In genomic region chr1:172649396-172649795, GRCm38 (mm10) we compare ENCODE assay signal across 30 mouse cellular contexts. TPM values are rescaled to one million over a fixed set of nuclear protein-coding genes. Genes with fewer than 3 reads are reported as not detected.
DNase-seq lines count a peak whose midpoint lies in the region; ATAC-seq and TF ChIP-seq lines count a peak whose summit lies in the region.
"Had no signal": no experiment of that assay in that cellular context is flagged by ENCODE, and none has a peak within 500 bp of the region (broad histone marks: within the 10 kb centered on the region; RNA-seq: fewer than 3 reads in every experiment).

No protein-coding gene starts in this region.

- H3K4me2 ChIP-seq in heart, embryonic 12.5 days: no peak overlapping the region
- H3K4me2 ChIP-seq: forebrain, embryonic 13.5 days; hindbrain, embryonic 14.5 days had no signal

- peak overlapping the region; percentile 78 for H3K27ac ChIP-seq in gastrocnemius, adult 2 months
- H3K27ac ChIP-seq in heart, embryonic 12.5 days (ENCODE audit: poor library complexity, severe bottlenecking): peak overlapping the region; percentile 25; the same call in 1 of the 2 replicates
- H3K27ac ChIP-seq in left cerebral cortex, adult 2 months: no peak overlapping the region
- H3K27ac ChIP-seq: forebrain, embryonic 10.5 days; forebrain, embryonic 13.5 days; heart, adult 2 months; hindbrain, embryonic 14.5 days; hindbrain, postnatal 0 days had no signal

- H3K27me3 ChIP-seq in heart, embryonic 12.5 days (replicated peaks): no peaks in the 10 kb centered on the region
- H3K27me3 ChIP-seq: forebrain, embryonic 13.5 days had no signal

- DNase-seq in gastrocnemius, adult 2 months: no peak
- no peak for DNase-seq in gastrocnemius, adult 18-20 months (ENCODE audit: low spot score)
- no peak for DNase-seq in heart, adult 8-10 months (ENCODE audit: low spot score)
- DNase-seq in left cerebral cortex, adult 2 months (ENCODE audit: extremely low spot score in 1 of 2, low spot score in 2 of 2): peak; percentile 0 to 2
- DNase-seq in left cerebral cortex, adult 9 months (ENCODE audit: low spot score in 2 of 2): no peak
- no peak for DNase-seq in kidney, adult 18-20 months
- DNase-seq: adrenal gland, adult 8-10 months; adrenal gland, postnatal 25 days; cerebellum, adult 11-12 months; cerebellum, adult 8-10 months; cerebellum, postnatal 10 days; cerebellum, postnatal 36 days; gastrocnemius, postnatal 25 days; heart, adult 2 months had no signal

- no peak for ATAC-seq in heart, embryonic 12.5 days (ENCODE audit: insufficient number of reproducible peaks, low FRiP score)
- ATAC-seq: activated CD4-positive, CD25-positive, alpha-beta regulatory T cell, adult 4 months; forebrain, embryonic 13.5 days; forebrain, embryonic 16.5 days; hindbrain, postnatal 0 days; inflammation-experienced regulatory T-cells, adult 6 months; intestine, embryonic 16.5 days had no signal

- intact Hi-C loops in gastrocnemius, adult 2 months (cut with DNase I): no loop called here
- intact Hi-C loops in left cerebral cortex, adult 2 months (cut with DNase I): no loop called here

- no peak for TF ChIP-seq CTCF in gastrocnemius, adult 2 months (IDR thresholded peaks at IDR 0.05)
- no peak for TF ChIP-seq CTCF in left cerebral cortex, adult 2 months (IDR thresholded peaks at IDR 0.05)

- no peaks in the 10 kb centered on the region for H3K9me3 ChIP-seq in heart, embryonic 12.5 days (replicated peaks)
- H3K9me3 ChIP-seq: forebrain, embryonic 10.5 days; forebrain, embryonic 13.5 days had no signal

- peaks cover 31% of the 10 kb centered on the region for H3K4me1 ChIP-seq in heart, embryonic 12.5 days (replicated peaks)
- H3K4me1 ChIP-seq: forebrain, embryonic 13.5 days had no signal

- no peak overlapping the region for H3K9ac ChIP-seq in heart, embryonic 12.5 days
- H3K9ac ChIP-seq: forebrain, embryonic 13.5 days; hindbrain, embryonic 14.5 days had no signal

- H3K4me3 ChIP-seq in gastrocnemius, adult 2 months: no peak overlapping the region
- H3K4me3 ChIP-seq in heart, embryonic 12.5 days: no peak overlapping the region
- H3K4me3 ChIP-seq in left cerebral cortex, adult 2 months: no peak overlapping the region
- H3K4me3 ChIP-seq: forebrain, embryonic 10.5 days; forebrain, embryonic 13.5 days; heart, adult 2 months had no signal

- H3K36me3 ChIP-seq in heart, embryonic 12.5 days: no peaks in the 10 kb centered on the region
- H3K36me3 ChIP-seq: forebrain, embryonic 10.5 days had no signal

- WGBS in heart, embryonic 12.5 days: 42% methylated on average over 9 of the region's 9 CpGs

RNA-seq across cellular contexts. Expression of gene Dusp23, which starts 16.6 kb away (rescaled TPM):
- total RNA-seq in gastrocnemius, adult 2 months (2021): 10 to 100 TPM; 32.4 to 33.4 TPM
- total RNA-seq in gastrocnemius, adult 18-20 months (2021): 10 to 100 TPM; 29.9 to 35.1 TPM
- polyA plus RNA-seq in heart, embryonic 12.5 days (2016; fragmentation: Nextera tagmentation; extraction: Ambion mirVana): 11.3 and 11.6 TPM in 2 replicates
- total RNA-seq in heart, adult 8-10 months (2022): 10 to 100 TPM in 3 of 4 experiments, 1 to 10 TPM in 1; 8.5 to 14.0 (median 11.5) TPM
- total RNA-seq in left cerebral cortex, adult 2 months (2021): 1 to 10 TPM; 4.4 to 5.7 TPM

RNA-seq across cellular contexts. Expression of gene Fcrl6, which starts 47.0 kb away (rescaled TPM):
- total RNA-seq in gastrocnemius, adult 2 months (2021): not detected
- total RNA-seq in gastrocnemius, adult 18-20 months (2021): not detected
- not detected in 2 replicates for polyA plus RNA-seq in heart, embryonic 12.5 days (2016; fragmentation: Nextera tagmentation; extraction: Ambion mirVana)
- total RNA-seq in heart, adult 8-10 months (2022): not detected
- total RNA-seq in left cerebral cortex, adult 2 months (2021): not detected
- total RNA-seq: adrenal gland, adult 8-10 months; adrenal gland, postnatal 25 days; ES-E14; gastrocnemius, adult 8-10 months; gastrocnemius, postnatal 25 days; heart, adult 2 months; heart, postnatal 25 days; hindbrain, postnatal 0 days had no signal
- polyA plus RNA-seq: activated CD4-positive, CD25-positive, alpha-beta regulatory T cell, adult 4 months; forebrain, embryonic 13.5 days; forebrain, embryonic 16.5 days; heart, adult 2 months; heart, postnatal 0 days; hindbrain, postnatal 0 days; intestine, embryonic 16.5 days had no signal

RNA-seq across cellular contexts. Expression of gene Crp, which starts 48.5 kb away (rescaled TPM):
- under 1 TPM in 1 of 2 experiments, not detected in 1; 0.14 TPM for total RNA-seq in gastrocnemius, adult 2 months (2021)
- not detected for total RNA-seq in gastrocnemius, adult 18-20 months (2021)
- 0.10 TPM in 1 of 2 replicates, not detected in the other for polyA plus RNA-seq in heart, embryonic 12.5 days (2016; fragmentation: Nextera tagmentation; extraction: Ambion mirVana)
- not detected for total RNA-seq in heart, adult 8-10 months (2022)
- not detected for total RNA-seq in left cerebral cortex, adult 2 months (2021)
- total RNA-seq: adrenal gland, postnatal 25 days; ES-E14; gastrocnemius, postnatal 25 days; heart, adult 2 months; heart, postnatal 25 days; hindbrain, postnatal 0 days had no signal
- polyA plus RNA-seq: activated CD4-positive, CD25-positive, alpha-beta regulatory T cell, adult 4 months; embryonic facial prominence, embryonic 11.5 days; embryonic facial prominence, embryonic 14.5 days; forebrain, embryonic 10.5 days; forebrain, embryonic 13.5 days; forebrain, embryonic 16.5 days; heart, adult 2 months; heart, postnatal 0 days; hindbrain, embryonic 11.5 days; inflammation-experienced regulatory T-cells, adult 6 months had no signal

RNA-seq across cellular contexts. Expression of gene Slamf8, which starts 59.0 kb away (rescaled TPM):
- total RNA-seq in gastrocnemius, adult 2 months (2021): under 1 TPM in 1 of 2 experiments, not detected in 1; 0.14 TPM
- under 1 TPM; 0.18 to 0.24 TPM for total RNA-seq in gastrocnemius, adult 18-20 months (2021)
- polyA plus RNA-seq in heart, embryonic 12.5 days (2016; fragmentation: Nextera tagmentation; extraction: Ambion mirVana): not detected in 2 replicates
- total RNA-seq in heart, adult 8-10 months (2022): under 1 TPM; 0.16 to 0.31 (median 0.24) TPM
- not detected for total RNA-seq in left cerebral cortex, adult 2 months (2021)
- total RNA-seq: ES-E14; gastrocnemius, adult 8-10 months; hindbrain, postnatal 0 days had no signal
- polyA plus RNA-seq: embryonic facial prominence, embryonic 11.5 days; embryonic facial prominence, embryonic 14.5 days; forebrain, embryonic 10.5 days; forebrain, embryonic 13.5 days; forebrain, embryonic 16.5 days; heart, postnatal 0 days; hindbrain, embryonic 11.5 days; hindbrain, embryonic 14.5 days; hindbrain, postnatal 0 days had no signal

Comparison
In these comparisons a context has a peak if more than half of its experiments do, and no peak if none do; other contexts are left out.
1. DNase-seq: peak in left cerebral cortex, adult 2 months (2 of 2); none in gastrocnemius, adult 2 months (single experiment), gastrocnemius, adult 18-20 months (single experiment), heart, adult 8-10 months (single experiment), left cerebral cortex, adult 9 months (0 of 2) and kidney, adult 18-20 months (single experiment).